Mouse (Mus musculus) brain, embryonic 18.5 days (tissue): Measurements from ENCODE around the gene Rcl1.

ENCODE experiments used
- DNase-seq: peaks from one replicate; pipeline ENCODE4 v3.0.0-alpha.2; 2012; ENCODE audit warnings: low read depth, low spot score

Rcl1 gene

DNA sequence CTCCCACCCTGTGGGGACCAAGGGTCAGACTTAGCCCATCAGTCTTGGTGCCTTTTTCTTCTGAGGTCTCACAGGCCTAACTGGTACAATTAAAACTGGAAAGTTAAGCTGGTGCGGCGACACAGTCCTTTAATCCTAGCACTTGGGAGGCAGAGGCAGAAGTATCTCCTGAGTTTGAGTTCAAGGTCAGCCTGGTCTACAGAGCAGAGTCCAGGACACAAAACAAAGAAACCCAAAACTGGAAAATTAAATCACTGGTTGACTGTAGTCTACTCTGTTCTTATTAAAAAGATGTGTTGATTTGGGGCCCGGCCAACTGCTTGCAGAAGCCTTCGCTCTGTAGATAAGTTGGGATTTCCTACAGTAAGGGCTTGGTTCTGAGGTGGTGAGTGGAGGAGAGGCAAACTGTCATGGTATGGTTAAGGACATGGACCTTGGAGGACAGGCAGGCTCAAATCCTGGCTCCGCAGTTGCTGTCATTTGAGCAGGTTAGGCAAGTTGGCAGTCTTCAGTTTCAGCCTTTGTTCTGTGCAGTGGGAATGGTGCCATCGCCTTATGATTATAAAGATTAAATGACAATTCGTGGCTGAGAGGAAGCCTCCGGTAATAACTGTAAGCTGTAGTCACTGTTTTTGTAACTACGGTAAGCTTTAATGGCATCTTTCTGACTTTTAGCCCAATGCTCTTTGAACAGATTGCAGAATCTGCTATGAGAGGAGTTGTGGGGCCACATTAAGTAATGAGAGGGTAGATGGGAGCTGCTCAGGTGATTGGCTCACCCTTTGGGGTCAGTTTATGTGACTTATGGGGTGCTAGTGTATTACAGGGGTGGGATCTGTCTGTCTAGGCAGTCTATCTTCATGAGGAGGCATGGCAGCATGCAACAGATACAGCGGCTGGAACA lies 12.8 kb downstream of the Rcl1 start:
- no peak for DNase-seq

DNA sequence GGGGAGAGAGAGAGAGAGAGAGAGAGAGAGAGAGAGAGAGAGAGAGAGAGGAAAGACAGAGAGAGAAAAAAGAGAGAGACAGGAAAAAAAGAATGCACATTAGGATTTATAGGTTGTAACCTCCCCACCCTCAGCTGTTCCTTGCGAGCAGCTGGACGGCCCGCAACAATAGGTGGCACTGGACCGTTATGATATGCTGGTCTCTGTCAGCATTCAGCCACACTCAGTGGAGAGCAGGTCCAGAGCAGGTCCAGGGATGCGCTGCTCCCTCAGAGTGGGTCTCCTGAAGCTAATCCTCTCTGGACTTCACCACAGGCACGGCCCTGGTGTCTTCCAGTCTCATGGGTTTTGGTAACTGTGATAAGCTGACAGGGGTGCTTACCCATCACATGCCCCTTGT lies 15.6 kb downstream of the Rcl1 start:
- no peak for DNase-seq

DNA sequence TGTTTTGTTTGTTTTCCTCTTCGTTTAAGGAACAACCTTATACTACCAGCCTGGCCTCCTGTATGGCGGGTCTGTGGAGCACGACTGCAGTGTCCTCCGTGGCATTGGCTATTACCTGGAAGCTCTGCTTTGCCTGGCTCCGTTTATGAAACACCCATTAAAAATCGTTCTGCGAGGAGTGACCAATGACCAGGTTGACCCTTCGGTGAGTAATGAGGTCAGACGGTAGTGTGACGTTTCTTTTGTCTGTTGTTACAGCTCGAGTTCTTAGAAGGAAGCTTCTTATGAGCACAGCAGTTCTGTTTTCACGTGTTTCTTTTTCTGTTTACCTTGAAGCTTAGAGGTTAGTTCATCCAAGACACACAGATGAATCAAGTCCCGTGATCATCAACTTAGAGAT lies 17.0 kb downstream of the Rcl1 start:
- DNase-seq = no peak

DNA sequence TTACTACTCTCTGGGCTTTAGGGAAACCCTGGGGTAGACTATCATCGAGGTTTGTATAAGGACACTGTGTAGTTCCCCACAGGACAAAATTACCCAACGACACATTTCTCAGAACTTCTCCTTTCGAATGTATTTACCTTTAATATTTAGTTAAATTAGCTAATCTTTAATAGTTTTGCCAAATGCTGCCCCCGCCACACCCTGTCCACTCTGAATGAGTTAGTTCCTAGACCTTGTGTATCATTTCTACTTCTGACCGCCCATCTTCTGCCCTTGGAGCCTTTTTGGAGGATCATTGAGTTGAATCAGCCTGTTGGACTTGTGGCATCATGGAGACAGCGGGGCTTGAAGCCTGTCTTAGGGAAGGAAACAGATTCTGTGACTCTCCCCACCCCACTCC lies 19.1 kb downstream of the Rcl1 start:
- DNase-seq = no peak

DNA sequence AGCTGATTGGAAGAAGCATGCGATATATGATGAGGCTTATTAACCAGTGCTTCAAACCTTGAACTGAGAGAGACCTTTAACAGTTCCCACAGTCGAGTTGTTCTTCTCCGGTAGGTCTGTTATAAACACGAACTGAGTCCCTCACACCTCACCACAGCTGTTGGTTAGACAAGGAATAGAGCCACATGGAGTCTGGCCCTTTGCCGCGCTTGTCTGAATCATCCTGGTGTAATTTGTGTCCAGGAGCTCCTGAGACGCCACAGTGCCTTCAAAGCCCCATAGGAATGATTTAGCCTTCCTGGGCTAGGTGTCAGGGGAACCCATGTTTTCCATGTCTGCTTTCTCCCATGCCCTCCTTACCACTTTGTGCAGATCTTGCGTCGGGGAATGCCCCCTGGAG lies 20.2 kb downstream of the Rcl1 start:
- no peak for DNase-seq

DNA sequence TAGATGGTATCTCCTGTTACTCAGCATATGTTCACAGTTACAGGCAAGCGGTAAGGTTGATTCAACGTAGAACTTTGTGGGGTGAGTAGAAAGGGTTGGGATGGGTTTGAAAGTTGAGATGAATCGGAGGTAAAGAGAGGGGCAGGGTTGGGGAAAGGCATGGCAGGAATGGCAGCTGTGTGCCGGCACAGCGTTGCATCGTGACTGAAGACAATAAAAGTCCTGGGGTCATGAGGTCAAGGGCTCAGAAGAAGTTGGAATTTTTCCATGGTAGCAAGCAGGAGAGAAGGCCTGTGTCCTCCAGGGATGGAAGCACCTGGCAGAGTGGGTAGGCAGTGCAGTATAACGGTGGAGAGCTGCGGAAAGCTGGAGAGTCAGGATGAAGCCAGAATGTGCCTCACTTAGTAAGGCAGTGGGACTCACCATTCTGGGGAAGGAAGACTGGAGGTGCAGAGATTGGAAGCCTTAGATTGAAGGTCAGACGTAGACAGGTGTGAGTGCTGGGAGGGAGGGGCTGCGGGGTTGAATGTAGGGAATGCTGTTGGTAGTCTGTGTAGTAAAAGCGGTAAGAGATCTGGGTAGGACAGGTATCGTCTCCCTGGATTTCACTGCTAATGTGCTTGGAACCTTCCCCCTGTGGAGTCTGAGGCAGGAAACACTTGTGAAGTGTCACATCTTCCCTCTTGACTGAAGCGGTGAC lies 23.9 kb downstream of the Rcl1 start:
- DNase-seq = no peak

DNA sequence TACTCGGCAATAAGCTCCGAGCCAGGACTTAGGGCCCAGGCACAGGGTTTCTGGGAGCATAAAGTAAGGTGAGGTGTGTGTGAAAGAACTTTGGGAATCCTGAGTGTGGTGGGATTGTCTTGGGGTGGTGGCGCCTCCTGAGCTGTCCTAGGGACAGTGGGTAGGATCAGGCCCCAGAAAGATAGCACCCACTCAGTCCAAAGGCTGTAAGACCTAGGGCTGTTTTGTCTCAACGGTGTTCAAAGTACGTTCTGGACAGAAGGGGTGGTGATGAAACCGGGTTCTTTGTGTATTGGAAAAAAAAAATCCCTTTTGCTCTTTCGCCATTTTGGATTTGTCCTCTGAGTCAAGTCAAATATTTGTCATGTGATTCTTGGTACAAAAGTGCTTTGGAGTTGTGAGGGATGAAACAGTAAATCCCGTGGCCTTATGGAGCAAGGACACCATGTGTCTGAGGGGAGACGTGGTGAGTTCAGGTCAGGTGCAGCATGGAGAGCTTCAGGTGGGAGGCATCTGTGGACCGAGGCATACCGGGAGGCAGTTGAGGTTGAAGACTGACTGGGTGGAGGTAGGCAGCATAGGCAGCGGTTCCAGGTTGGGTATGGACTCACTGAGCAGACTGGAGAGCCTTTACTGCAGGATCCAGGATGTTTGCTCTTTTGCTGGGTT lies 25.3 kb downstream of the Rcl1 start:
- DNase-seq = no peak

DNA sequence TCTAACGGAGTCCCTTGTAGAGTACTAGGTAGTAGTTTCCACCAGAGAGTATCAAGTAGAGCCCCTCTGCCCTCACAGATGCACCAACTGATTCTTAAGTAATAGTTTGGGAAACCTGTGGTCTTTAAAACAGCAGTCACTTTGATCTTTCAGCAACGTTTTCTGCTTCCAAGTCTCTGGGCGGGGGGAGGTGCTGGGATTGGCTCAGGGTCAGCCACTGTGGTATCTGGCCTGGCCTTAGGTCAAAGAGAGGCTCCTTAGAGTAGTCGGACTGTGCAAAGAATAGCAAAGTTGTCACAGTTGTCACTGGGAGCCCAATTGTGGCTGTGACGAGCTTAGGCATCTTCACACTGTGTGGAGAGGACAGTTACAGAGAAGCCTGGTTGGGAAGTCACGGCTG lies 26.2 kb downstream of the Rcl1 start:
- no peak for DNase-seq

DNA sequence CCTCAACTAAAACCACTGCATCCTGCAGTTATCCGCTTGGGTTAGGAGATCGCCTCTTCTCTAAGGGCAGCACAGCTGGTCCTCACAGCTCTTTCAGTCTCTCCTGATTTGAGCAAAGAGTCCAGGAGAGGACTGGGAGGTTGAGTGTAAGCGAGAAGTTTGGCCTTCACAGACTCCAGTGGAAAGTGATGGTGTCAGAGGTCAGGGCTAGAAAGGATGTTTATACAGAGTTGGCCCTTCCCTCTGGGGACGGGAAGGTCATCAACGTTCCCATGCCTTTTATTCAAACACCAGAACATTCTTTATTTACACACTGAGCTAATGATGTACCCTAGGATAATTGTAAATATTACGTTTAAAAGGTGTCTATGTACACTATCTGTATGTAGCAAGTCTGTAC lies 27.0 kb downstream of the Rcl1 start:
- no peak for DNase-seq

DNA sequence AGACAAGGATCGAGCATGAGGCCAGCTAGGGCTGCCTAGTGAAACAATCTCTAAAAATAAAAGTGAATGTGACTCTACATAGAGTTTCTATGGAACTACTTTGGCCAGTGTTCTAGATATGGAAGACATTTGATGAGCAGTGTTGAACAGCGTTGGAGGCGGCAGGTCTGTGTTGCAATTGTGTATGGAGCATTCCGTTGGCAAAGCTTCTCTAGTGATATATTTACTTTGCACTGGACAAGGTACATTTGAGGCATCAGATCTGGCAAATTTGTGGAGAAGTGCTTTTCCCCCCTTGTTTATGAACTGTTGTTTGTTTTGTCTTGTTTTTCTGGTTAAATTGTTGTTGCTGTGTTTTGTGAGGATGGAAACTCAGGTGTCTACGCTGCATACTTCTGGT lies 28.4 kb downstream of the Rcl1 start:
- DNase-seq = no peak

DNA sequence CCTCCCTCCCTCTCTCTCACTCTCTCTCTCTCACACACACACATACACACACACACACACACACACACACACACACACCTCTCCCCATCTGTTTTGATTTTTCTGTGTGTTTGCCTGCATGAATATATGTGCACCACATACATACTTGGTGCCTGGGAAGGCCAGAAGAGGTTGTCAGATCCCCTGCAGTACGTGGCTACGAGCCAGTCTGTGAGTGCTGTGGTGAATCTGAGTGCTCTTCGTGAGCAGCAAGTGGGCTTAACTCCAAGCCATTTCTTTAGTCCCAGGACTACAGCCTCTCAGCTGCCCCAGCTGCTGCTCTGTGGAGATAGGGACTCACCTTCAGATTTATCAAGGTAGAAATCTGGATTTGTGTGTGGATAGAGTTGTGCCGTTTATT lies 30.0 kb downstream of the Rcl1 start:
- DNase-seq = no peak

DNA sequence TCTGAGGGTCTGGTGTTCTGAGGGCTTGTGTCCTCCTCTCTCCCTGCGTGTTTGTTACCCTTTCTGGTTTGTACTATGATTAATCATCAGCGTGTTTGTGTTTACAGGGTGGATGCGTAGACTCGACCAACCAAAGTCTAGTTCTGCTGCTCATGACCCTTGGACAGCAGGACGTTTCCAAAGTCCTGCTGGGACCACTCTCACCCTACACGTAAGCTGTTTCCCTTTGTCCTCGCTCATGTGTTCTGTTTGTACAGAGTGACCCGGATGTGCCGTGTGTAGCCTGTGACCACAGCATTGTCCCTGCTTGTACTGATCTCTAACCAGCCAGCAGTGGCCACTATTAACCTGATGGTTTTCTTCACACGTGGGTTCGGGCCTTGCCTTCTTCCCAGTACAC lies 33.1 kb downstream of the Rcl1 start:
- DNase-seq = no peak

DNA sequence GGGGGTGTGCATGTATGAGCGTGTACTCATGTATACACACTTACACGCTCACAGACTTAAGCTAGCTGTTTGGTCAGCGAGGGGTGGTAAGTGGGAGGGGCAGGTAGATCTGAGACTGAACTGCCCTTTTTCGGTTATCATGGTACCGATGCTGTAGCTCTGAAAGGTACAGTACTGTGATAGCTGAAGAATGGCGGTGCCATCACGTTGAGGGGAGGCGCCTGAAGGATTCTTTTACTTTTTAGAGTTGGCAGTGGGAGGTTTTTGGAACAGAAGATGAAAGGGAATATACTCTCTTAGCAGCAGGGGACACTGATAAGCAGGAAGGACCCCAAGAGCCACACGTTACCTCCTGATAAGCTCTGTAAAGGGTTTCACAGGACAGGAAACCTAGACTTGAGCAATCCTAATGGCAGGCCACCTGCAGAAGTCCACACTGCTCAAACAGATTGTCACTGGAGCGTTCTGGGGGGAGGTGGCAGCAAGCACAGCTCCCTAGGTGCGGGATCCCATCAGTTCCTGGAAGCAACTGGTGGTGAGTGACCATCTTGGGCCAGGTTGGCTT lies 34.1 kb downstream of the Rcl1 start:
- DNase-seq = no peak

DNA sequence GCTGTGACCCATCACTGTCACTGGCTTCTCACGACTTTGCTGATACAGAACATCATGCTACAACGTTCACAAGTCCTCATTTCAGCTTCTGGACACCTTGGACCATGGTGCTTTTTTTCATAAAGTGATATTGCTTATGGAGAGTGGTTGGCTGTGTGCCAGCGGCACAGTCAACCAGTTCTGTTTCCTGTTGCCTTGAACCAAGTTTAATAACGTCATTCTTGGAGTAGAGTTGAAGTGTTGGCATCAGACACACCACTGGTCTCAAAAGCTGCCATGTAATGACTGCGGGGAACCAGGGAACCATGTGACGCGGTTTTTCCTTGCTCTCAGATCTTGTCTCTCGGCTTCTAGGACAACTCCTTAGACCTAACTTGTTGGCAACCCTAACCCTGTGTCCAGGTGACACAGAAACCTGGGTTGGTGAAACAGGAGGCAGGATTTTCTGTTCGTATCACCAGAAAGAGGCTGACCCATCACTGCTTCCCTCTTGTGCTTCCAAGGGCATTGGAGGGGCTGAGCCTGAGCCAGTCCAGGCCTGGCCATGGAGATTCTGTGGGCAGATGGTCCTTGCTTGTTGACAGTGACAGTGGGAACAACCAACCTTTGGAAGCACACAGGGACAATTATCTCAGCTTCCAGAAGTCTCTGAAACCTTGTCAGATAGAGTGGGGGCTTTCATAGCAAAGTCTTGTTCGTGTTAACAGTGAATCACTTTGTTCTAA lies 37.5 kb downstream of the Rcl1 start:
- no peak for DNase-seq

DNA sequence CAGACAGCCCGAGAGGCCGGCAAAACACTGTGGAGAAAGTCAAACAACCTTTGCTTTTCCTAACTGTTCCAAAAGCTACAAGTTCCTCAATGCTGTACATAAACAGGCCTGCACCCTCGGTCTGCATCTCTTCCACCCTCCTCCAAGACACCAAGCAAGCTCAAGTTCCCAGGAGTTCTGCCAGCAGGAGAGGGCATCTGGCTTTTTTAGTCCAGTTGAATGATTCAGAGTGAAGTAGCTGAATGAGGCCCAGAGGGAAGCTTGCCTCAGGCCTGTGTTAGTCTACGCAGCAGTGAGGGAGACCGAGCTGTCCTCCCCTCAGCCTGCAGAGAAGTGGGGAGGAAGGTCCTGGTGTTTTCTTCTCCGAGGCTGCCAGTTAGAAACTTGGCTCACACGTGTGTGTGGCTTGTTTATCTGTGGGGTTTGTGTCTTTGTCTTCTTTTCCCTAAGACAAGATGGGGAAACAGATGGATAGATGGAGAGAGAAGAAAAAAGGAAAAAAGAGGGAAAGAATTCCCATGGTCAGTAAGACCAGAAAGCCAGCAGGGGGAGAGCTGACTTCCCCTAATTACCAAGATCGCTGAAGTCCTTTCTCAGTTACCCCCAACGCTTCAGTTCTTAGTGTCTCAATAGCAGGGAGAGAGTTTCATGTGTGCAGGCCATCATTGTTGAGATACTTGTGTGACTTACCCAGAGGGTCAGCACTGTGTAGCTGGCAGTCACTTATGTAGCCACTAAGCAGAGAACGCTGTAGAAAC lies 38.7 kb downstream of the Rcl1 start:
- no peak for DNase-seq

DNA sequence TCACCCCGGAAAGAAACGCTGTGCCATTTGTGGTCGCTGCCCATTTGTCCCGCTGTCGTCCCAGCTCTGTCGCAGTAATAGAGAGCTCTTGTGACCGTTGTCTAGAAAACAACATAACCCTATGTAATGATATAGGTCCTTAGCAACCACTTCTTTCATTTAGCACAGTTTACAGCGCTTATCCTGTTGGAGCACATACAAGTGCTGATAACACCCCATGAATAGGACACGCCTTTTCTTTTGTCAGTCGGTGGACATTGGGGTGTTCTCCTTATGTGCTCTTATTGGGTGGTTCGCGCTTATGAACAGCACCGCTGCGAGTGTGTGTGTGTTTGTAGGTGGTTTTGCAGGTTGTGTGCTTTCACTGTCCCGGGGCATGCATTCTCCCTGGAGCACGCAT lies 39.8 kb downstream of the Rcl1 start:
- no peak for DNase-seq

DNA sequence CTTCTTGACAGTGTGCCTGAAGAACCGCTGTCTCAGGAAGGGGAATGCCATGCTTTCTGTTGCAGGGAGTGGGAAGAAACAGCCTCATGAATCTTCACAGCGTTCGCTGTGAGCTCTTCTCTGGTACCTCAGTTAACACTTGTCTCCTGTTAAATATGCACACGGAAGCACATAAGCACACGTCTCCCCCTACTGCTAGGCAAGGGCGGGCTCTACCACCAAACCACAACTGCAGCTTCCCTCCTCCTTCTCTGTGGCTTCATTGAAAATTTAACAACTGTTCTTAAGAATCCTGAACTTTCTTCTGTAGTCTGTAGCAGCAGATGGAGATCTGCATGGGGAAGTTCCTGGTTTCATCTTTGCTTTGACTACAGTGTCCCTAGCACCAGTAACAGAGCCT lies 41.1 kb downstream of the Rcl1 start:
- no peak for DNase-seq

DNA sequence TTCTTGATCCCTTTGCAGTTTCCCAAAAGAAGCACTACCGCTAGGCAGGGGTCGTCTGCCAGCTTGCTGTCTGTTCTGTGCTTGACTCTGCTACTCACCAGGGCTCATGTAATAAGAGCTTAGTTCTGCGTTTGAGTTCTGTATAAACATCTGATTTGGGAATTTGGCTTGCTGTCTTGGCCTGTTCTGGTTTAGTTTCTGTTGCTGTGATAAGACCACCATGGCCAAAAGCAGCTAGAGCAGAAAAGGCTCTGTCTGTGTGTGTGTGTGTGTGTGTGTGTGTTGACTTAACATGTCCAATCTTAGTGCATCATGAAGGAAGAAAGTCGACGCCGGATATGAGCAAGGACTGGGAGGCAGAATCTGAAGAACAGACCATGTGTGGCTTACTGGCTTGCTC lies 44.2 kb downstream of the Rcl1 start:
- no peak for DNase-seq

DNA sequence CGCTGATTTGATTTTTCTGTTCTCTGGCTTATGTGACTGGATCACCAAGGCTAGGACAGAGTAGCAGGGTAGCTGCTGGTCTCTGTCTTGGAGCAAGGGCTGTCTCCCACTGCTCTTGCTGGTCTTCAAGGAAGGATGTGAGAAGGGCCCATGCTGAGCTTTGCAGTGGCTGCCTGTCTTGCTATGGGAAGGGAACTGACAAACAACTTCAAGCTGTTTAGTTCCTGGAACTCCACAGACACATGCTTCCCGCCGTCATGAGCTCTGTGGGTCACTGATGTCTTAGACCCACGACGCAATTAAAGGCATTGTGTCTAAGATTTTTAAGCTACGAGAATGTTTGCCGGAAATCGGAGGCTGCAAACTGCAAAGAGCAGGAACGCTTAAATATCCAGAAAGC lies 45.6 kb downstream of the Rcl1 start:
- no peak for DNase-seq

DNA sequence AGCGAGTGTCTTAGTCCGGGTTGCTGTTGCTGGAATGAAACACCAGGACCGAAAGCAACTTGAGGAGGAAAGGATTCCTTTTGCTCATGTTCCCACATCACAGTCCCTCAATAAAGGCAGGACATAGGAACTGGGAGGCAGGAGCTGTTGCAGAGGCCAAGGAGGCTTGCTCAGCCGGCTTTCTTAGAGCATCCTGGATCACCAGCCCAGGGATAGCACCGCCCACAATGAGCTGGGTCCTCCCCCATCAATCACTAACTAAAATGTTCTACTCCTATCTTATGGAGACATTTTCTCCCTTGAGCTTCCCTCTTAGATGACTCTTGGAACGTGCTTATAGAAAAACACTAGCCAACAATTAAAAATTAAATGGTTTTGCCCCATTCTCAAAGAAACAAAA lies 48.4 kb downstream of the Rcl1 start:
- DNase-seq = no peak

DNA sequence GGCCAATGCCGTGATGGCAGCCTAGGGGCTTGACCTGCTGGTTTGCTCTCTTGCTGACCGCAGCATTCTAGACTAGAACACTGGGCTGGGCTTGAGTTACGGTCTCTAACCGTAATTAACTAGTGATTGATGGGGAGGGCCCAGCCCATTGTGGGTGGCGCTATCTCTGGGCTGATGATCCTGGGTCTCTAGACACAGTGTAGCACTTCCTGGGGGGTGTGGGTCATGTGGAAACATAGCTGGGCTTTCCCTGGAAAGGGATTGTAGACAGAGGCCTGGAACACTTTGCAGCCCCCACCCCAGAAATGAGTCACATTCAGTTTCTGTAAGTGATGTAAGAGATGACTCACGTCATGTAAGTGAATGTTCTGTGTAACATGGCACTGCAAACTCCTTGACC lies 48.9 kb downstream of the Rcl1 start:
- no peak for DNase-seq
